Mouse (Mus musculus): ENCODE measurements at regions not wholly inside any gene's neighbourhood (a gene's known extent, or its start where the extent isn't known, plus 50 kb on each side); places are given as distances from the start of the nearest gene placed in this dataset.
"Not testable (repeated sequence)": the region's sequence is repeated elsewhere in the genome, so short reads cannot be mapped to it uniquely, and the experiment has no call there.

DNA sequence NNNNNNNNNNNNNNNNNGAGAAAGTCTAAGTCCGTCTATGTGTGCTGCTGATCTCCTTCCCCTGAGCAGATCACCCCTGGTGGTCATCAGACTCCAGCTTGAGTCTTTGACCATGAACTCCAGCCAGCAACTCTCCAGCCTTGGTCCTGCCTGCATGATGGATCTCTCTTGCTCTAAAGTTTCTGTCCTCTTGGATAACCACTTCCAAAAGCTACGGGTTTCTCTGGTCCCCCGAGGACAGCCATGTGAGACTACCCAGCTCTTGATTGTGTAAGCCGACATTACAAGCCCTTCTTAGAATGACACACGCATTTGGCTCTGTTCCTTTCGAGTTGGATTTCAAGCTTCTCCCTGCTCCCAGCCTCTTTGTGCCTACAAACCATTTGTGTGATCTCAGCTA lies 66.4 kb upstream of the Lrpprc start:
- Histone ChIP-seq H3K4me2 (ENCODE audit: low read depth, low read length) (no peak overlapping the region), H3K9ac (replicated peaks) (no peak overlapping the region), H3K27me3 (ENCODE audit: insufficient read depth, low read length) (no peaks in the 10 kb centered on the region), H3K4me1 (ENCODE audit: insufficient read depth) (peaks cover 10% of the 10 kb centered on the region), H3K4me3 (ENCODE audit: low read depth, low read length) (no peak overlapping the region), H3K36me3 (replicated peaks; ENCODE audit: insufficient read depth, low read length) (no peaks in the 10 kb centered on the region), H3K9me3 (ENCODE audit: low read length) (no peaks in the 10 kb centered on the region), H3K27ac (ENCODE audit: low read depth) (no peak overlapping the region)
- ATAC-seq (no peak), DNase-seq (no peak)
- WGBS (ENCODE audit: insufficient replicate concordance), result 69% methylated on average over 6 of the region's 6 CpGs
- TF ChIP-seq EP300 (IDR thresholded peaks at IDR 0.05; ENCODE audit: low read depth), result no peak
- no peak for TF ChIP-seq CTCF (IDR thresholded peaks at IDR 0.05; ENCODE audit: low read depth)

DNA sequence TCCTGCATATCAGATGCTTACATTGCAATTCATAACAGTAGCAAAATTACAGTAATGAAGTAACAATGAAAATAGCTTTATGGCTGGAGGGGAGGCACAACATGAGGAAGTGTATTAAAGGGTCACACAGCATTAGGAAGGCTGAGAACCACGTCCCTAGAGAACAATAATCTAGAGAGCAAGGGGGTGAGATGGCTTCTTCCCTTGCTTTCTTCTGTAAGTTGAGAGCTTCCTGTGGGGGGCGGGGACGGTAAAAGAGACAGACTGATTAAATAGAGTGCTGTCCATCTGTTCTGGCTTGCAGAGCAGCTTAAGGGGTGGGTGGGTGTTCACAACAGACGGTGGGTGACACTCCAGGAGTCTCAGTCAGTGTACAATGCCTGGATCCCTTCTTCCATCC lies 68.2 kb upstream of the Lrpprc start:
- H3K9me3 ChIP-seq (ENCODE audit: low read length), result no peaks in the 10 kb centered on the region
- H3K4me2 ChIP-seq (ENCODE audit: low read depth, low read length), result no peak overlapping the region
- WGBS (ENCODE audit: insufficient replicate concordance), result 11% methylated on average over 4 of the region's 4 CpGs
- no peak for TF ChIP-seq CTCF (IDR thresholded peaks at IDR 0.05; ENCODE audit: low read depth)
- TF ChIP-seq EP300 (IDR thresholded peaks at IDR 0.05; ENCODE audit: low read depth), result no peak
- no peak for DNase-seq
- no peak overlapping the region for H3K9ac ChIP-seq (replicated peaks)
- no peaks in the 10 kb centered on the region for H3K27me3 ChIP-seq (ENCODE audit: insufficient read depth, low read length)
- no peak for ATAC-seq
- no peak overlapping the region for H3K4me3 ChIP-seq (ENCODE audit: low read depth, low read length)
- H3K36me3 ChIP-seq (replicated peaks; ENCODE audit: insufficient read depth, low read length), result no peaks in the 10 kb centered on the region
- H3K4me1 ChIP-seq (ENCODE audit: insufficient read depth), result peaks cover 10% of the 10 kb centered on the region
- H3K27ac ChIP-seq (ENCODE audit: low read depth), result no peak overlapping the region

DNA sequence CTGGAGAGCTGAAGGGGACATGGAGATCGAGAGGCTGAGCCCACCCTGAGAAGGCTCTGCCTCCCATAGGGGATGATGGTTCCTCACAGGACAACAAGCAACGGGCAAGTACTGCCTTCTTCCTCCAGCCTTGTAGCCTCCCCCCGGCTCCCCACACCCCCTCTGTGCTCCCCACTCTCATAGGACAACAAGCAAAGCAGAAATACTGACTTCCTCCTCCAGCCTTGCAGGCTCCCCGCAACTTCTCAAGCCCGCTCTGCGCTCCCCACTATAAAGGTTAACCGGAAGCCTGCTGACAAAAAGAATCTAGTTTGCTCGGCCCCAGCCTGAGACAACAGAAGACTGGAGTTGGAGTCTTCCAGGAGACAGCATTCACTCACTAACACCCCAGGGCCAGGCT lies 69.3 kb upstream of the Lrpprc start:
- peak overlapping the region; percentile 62 for H3K27ac ChIP-seq (ENCODE audit: low read depth)
- peak; percentile 40 for DNase-seq

DNA sequence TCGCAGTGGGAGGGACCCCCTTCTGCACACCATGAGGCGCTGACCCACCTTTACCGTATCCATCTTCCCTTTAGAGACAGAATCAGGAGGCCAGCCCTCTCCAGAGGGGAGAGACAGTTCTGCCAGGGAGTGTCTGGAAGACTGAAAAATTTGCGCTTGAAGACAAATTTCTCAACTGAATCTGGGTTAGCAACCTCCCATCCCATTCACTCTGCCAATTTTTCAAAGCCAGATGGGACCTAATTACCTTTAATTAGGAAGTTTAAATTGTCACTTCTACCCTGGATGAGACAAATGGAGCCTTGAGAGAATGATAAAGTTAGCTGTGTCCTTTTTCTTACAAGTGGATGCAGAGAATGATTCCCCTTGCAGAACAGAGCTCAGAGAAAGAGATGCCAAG lies 70.2 kb upstream of the Lrpprc start:
- H3K9me3 ChIP-seq (ENCODE audit: low read length), result no peaks in the 10 kb centered on the region

More for the DNA sequence above, 69.3 kb upstream of the Lrpprc start:
- Histone ChIP-seq H3K36me3 (replicated peaks; ENCODE audit: insufficient read depth, low read length) (no peaks in the 10 kb centered on the region), H3K4me1 (ENCODE audit: insufficient read depth) (peaks cover 10% of the 10 kb centered on the region), H3K9me3 (ENCODE audit: low read length) (no peaks in the 10 kb centered on the region), H3K4me2 (ENCODE audit: low read depth, low read length) (peak overlapping the region; percentile 50), H3K9ac (replicated peaks) (no peak overlapping the region), H3K4me3 (ENCODE audit: low read depth, low read length) (no peak overlapping the region), H3K27me3 (ENCODE audit: insufficient read depth, low read length) (no peaks in the 10 kb centered on the region)
- ATAC-seq, result peak; percentile 62
- no peak for TF ChIP-seq CTCF (IDR thresholded peaks at IDR 0.05; ENCODE audit: low read depth)
- TF ChIP-seq EP300 (IDR thresholded peaks at IDR 0.05; ENCODE audit: low read depth), result no peak
- 25% methylated on average over 8 of the region's 8 CpGs for WGBS (ENCODE audit: insufficient replicate concordance)

DNA sequence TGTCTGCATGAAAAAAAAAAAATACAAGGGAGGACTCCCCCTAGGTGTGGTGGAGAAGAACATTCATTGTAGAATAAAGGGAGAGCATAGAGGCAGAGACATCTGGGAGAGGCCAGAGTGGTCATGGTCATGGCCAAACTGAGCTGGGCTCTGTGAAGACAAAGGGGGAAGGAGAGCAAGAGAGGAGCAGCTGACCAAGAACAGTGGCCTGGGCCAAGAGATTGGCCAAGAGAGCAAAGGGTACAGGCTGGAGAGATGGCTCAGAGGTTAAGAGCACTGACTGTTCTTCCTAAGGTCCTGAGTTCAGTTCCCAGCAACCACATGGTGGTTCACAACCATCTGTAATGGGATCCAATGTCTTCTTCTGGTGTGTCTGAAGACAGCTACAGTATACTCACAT lies 73.6 kb upstream of the Lrpprc start:
- not testable (repeated sequence) for H3K4me3 ChIP-seq (ENCODE audit: low read depth, low read length); H3K9ac ChIP-seq (replicated peaks); H3K27ac ChIP-seq (ENCODE audit: low read depth); H3K4me1 ChIP-seq (ENCODE audit: insufficient read depth); H3K4me2 ChIP-seq (ENCODE audit: low read depth, low read length); H3K27me3 ChIP-seq (ENCODE audit: insufficient read depth, low read length); ATAC-seq; H3K9me3 ChIP-seq (ENCODE audit: low read length); H3K36me3 ChIP-seq (replicated peaks; ENCODE audit: insufficient read depth, low read length)
- DNase-seq, result peak; percentile 6

More for the DNA sequence above, 70.2 kb upstream of the Lrpprc start:
- H3K4me2 ChIP-seq (ENCODE audit: low read depth, low read length), result no peak overlapping the region
- peaks cover 6% of the 10 kb centered on the region for H3K4me1 ChIP-seq (ENCODE audit: insufficient read depth)
- H3K27me3 ChIP-seq (ENCODE audit: insufficient read depth, low read length), result no peaks in the 10 kb centered on the region
- no peak overlapping the region for H3K27ac ChIP-seq (ENCODE audit: low read depth)
- DNase-seq (no peak), ATAC-seq (no peak)
- no peaks in the 10 kb centered on the region for H3K36me3 ChIP-seq (replicated peaks; ENCODE audit: insufficient read depth, low read length)
- H3K4me3 ChIP-seq (ENCODE audit: low read depth, low read length), result no peak overlapping the region
- TF ChIP-seq CTCF (IDR thresholded peaks at IDR 0.05; ENCODE audit: low read depth) (no peak), EP300 (IDR thresholded peaks at IDR 0.05; ENCODE audit: low read depth) (no peak)
- WGBS (ENCODE audit: insufficient replicate concordance), result 65% methylated on average over 4 of the region's 4 CpGs
- no peak overlapping the region for H3K9ac ChIP-seq (replicated peaks)

DNA sequence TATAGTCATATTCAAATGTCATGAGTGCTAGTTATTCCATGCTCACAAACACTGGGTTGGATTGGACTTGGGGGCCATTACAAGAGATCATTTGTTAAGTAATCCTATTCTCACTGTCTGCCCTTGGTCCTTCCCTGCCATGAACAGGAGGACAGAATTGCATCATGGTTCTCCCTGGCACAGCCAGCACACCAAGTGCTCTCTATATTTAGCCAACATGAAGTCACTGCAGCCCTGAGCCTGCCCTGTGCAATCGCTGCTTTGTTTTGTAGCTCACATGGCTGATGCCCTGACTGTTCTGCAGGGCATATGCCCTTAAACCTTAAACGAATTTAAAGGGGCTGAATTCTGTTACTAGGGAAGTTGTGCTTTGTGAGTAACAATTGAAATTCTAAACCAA lies 74.6 kb upstream of the Lrpprc start:
- TF ChIP-seq CTCF (IDR thresholded peaks at IDR 0.05; ENCODE audit: low read depth) (no peak), EP300 (IDR thresholded peaks at IDR 0.05; ENCODE audit: low read depth) (peak; percentile 16; the same call in 1 of the 2 replicates)
- WGBS (ENCODE audit: insufficient replicate concordance), result 39% methylated on average over 2 of the region's 2 CpGs
- no peak overlapping the region for H3K4me2 ChIP-seq (ENCODE audit: low read depth, low read length)
- H3K9ac ChIP-seq (replicated peaks), result no peak overlapping the region
- H3K27me3 ChIP-seq (ENCODE audit: insufficient read depth, low read length), result no peaks in the 10 kb centered on the region
- no peaks in the 10 kb centered on the region for H3K9me3 ChIP-seq (ENCODE audit: low read length)
- ATAC-seq, result peak; percentile 95
- H3K36me3 ChIP-seq (replicated peaks; ENCODE audit: insufficient read depth, low read length), result no peaks in the 10 kb centered on the region
- H3K4me3 ChIP-seq (ENCODE audit: low read depth, low read length), result no peak overlapping the region
- H3K4me1 ChIP-seq (ENCODE audit: insufficient read depth), result no peaks in the 10 kb centered on the region
- peak; percentile 23 for DNase-seq
- no peak overlapping the region for H3K27ac ChIP-seq (ENCODE audit: low read depth)

DNA sequence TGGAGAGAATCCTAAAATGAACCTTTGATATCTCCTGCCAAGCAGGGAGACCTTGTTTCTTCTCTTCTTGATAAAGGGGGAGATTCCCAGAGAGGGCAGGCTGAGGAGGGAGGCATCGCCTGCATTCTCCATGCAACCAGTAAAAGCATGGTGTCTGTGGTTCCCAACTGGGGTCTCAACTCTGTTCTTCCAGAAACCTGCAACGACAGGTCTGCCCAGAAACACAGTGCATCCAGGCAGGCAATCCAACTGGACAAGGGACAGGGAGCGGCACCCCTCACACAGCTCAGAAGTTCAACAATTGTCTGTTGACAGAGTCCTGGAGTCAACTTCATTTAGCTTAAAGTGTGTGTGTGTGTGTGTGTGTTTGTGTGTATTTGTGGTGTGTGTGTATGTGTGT lies 75.0 kb upstream of the Lrpprc start:
- no peaks in the 10 kb centered on the region for H3K36me3 ChIP-seq (replicated peaks; ENCODE audit: insufficient read depth, low read length)
- no peak for TF ChIP-seq EP300 (IDR thresholded peaks at IDR 0.05; ENCODE audit: low read depth)
- no peak for TF ChIP-seq CTCF (IDR thresholded peaks at IDR 0.05; ENCODE audit: low read depth)
- no peak overlapping the region for H3K4me2 ChIP-seq (ENCODE audit: low read depth, low read length)
- H3K9me3 ChIP-seq (ENCODE audit: low read length), result no peaks in the 10 kb centered on the region
- WGBS (ENCODE audit: insufficient replicate concordance), result 67% methylated on average over 3 of the region's 3 CpGs
- no peak overlapping the region for H3K4me3 ChIP-seq (ENCODE audit: low read depth, low read length)
- no peak overlapping the region for H3K9ac ChIP-seq (replicated peaks)
- no peaks in the 10 kb centered on the region for H3K4me1 ChIP-seq (ENCODE audit: insufficient read depth)
- peak; percentile 29 for ATAC-seq
- no peak for DNase-seq
- no peak overlapping the region for H3K27ac ChIP-seq (ENCODE audit: low read depth)
- no peaks in the 10 kb centered on the region for H3K27me3 ChIP-seq (ENCODE audit: insufficient read depth, low read length)
